Mouse (Mus musculus) erythroblast, embryonic 14.5 days (primary cell): ENCODE measurements around the gene Slc28a1. TPM values are rescaled to one million over a fixed set of nuclear protein-coding genes. Genes with fewer than 3 reads are reported as not detected.

Experiments used
- H3K27me3 ChIP-seq: 2 replicates; pipeline ENCODE4 v1.6.1; 2012; ENCODE audit warnings: inconsistent platforms; ENCODE audit not compliant: control insufficient read depth
- H3K36me3 ChIP-seq: 2 replicates; pipeline ENCODE4 v1.6.1; 2012; ENCODE audit warnings: mild to moderate bottlenecking, inconsistent platforms; ENCODE audit not compliant: control insufficient read depth
- H3K4me1 ChIP-seq: 2 replicates; pipeline ENCODE4 v1.6.1; 2012; ENCODE audit warnings: inconsistent platforms; ENCODE audit not compliant: control insufficient read depth
- H3K4me3 ChIP-seq: replicated peaks from 2 replicates; pipeline ENCODE3; 2012; ENCODE audit warnings: moderate library complexity, mild to moderate bottlenecking, inconsistent platforms
- H3K9me3 ChIP-seq: 2 replicates; pipeline ENCODE4 v1.6.1; 2012; ENCODE audit warnings: low read length, inconsistent platforms, mixed read lengths; ENCODE audit not compliant: control insufficient read depth
- GATA1 ChIP-seq: IDR thresholded peaks from 2 replicates; pipeline ENCODE4 v1.6.1; 2012; ENCODE audit warnings: low read length, inconsistent platforms, mixed read lengths
- TAL1 ChIP-seq: IDR thresholded peaks from 3 replicates; pipeline ENCODE4 v1.6.1; 2012; ENCODE audit warnings: low read length, inconsistent platforms, mixed read lengths
- polyA plus RNA-seq: library from polyadenylated mRNA; stranded (reverse); fragments of >175 nt; gene quantifications from 2 replicates; pipeline ENCODE4 v1.2.3, GENCODE M21; 2012

The Slc28a1 gene
- polyA plus RNA-seq: not detected in 2 replicates

DNA sequence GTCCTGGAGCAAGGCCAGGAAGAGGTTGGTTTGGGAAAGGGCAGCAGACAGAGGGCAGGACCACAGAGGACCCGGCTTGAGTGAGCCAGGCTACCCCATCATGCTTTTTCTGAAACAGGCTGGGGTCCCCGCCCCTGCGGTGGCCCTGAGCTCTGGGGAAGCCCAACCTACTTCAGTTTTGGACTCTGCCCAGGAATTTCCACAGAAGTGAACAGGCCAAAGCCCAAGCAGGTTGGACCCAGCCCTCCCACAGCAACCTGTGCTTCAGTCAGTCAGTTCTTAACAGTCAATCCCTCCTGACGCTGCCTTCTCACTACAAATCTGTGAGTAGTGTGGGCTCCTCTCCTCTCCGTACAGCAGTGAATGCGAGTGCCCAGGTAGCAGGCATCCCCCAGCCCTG lies at the start of gene Slc28a1:
TSS of gene Slc28a1 (plus strand) at position 245 of the 400 bp plus-strand sequence.
- Histone ChIP-seq H3K4me3 (no peak within 1 kb of the TSS), H3K4me1 (no peaks in the 10 kb centered on the region), H3K27me3 (0 out of 2 replicates have a peak, but pooled peaks cover 2% of the 10 kb centered on the region), H3K36me3 (no peaks in the 10 kb centered on the region), H3K9me3 (no peaks in the 10 kb centered on the region)
- TF ChIP-seq GATA1 (no peak), TAL1 (no peak)

DNA sequence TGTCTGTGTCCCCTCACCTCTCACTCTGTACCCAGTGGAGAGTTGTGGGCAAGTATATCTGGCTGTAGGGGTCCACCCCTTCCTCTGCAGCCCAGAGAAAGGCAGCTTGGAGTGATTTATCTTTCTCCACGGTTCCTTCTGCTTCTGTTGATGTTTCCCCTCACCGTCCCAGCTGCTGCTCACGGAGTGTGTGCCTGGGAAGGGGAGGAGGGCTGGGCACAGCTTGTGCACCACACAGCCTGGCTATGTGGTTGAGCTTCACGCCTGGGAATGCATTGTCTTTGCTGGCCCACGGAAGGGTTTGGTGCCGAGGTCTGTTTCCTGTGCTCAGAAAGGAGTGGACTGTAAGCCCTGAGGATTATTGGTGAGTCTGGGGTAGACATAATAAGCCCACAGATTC lies 47.9 kb upstream of the Slc28a1 start:
- TF ChIP-seq TAL1 (no peak), GATA1 (no peak)
- H3K36me3 ChIP-seq: no peaks in the 10 kb centered on the region
- H3K4me3 ChIP-seq: no peak overlapping the region
- no peaks in the 10 kb centered on the region for H3K4me1 ChIP-seq
- H3K9me3 ChIP-seq: no peaks in the 10 kb centered on the region
- H3K27me3 ChIP-seq: peaks cover 2% of the 10 kb centered on the region; the same call in 1 of the 2 replicates

DNA sequence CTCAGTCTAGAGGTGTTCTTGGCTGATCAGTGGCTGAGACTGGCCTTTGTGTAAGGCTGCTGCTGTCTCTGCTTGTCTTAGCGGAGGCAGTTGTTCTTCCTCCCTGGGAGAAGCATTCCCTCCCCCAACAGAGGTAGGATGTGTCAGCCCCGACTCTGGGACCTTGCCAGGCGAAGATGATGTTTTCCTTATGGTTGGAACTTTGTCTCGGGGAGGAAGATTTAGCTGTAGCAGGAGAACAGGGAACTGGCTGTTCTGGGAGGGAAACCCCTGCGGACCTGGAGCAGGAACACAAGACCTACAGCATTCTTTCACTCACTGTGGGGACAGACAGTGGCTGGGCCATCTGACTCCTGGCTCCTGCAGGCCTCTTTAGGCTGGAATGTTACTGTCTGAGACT lies 42.1 kb upstream of the Slc28a1 start:
- TF ChIP-seq TAL1 (no peak), GATA1 (no peak)

DNA sequence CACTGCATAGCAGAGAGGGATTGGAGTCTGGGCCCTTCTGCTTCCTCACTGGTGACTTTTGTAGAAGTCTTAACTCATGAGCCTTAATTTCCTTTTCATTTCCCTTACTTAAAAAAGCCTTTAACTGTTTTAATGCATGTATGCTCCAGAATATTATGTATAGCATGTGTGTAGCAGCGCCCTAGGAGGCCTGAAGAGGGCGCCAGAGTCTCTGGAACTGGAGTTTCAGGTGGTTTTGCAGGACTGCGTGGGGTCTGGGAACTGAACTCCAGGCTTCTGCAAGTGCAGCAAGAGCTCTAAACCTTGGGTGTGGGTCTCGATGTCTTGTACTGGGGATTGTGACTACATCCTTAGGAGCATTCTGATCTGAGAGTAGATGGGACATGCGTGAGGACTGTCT lies 41.3 kb upstream of the Slc28a1 start:
- no peak for TF ChIP-seq TAL1
- no peak for TF ChIP-seq GATA1
- H3K27me3 ChIP-seq: no peaks in the 10 kb centered on the region
- no peak overlapping the region for H3K4me3 ChIP-seq
- peaks cover 10% of the 10 kb centered on the region for H3K4me1 ChIP-seq
- no peaks in the 10 kb centered on the region for H3K36me3 ChIP-seq
- H3K9me3 ChIP-seq: peaks cover 2% of the 10 kb centered on the region; the same call in 1 of the 2 replicates

More for the DNA sequence above, 42.1 kb upstream of the Slc28a1 start:
- H3K27me3 ChIP-seq: no peaks in the 10 kb centered on the region
- H3K36me3 ChIP-seq: no peaks in the 10 kb centered on the region
- H3K9me3 ChIP-seq: peaks cover 2% of the 10 kb centered on the region; the same call in 1 of the 2 replicates
- peaks cover 10% of the 10 kb centered on the region for H3K4me1 ChIP-seq
- H3K4me3 ChIP-seq: no peak overlapping the region

DNA sequence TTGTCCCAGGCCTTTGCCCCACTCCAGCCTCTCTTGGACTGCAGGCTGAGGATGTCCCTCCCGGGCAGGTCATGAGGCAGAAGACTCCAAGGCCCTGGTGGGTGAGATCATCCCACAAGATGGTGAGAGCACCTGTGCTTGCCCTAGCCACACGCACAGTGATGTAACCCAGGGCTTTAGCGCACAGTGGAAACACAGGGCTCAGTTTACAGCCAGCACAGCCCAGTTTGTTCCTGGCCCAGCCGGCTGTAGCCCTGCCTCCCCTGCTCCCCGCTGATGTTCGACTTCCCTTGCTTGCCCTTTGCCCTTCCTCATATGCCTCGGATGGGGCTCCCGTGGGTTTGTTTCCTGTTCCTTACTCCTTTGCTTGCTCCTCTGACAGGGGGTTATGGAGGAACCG lies 40.1 kb upstream of the Slc28a1 start:
- Histone ChIP-seq H3K27me3 (no peaks in the 10 kb centered on the region), H3K4me1 (peaks cover 10% of the 10 kb centered on the region), H3K9me3 (peaks cover 2% of the 10 kb centered on the region; the same call in 1 of the 2 replicates), H3K4me3 (no peak overlapping the region), H3K36me3 (no peaks in the 10 kb centered on the region)
- TF ChIP-seq GATA1: no peak
- no peak for TF ChIP-seq TAL1

DNA sequence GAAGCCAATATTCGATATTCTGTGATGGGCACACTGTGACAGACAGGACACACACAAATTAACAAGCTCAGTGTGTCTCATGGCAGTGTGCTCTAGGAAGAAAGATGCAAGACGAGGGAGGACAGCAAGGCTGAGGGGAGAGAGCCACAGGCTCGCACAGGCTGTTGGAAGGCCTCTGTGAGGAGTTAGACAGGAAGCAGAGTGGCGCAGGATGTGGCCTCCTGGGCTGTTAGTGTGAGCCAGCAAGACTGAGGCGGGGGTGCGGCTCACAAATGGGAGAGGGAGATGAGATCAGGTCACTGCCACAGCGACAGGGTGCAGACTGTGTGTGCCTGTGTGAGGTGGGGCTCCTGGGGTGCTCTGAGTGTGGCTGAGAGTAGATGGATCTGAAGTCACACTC lies 39.3 kb upstream of the Slc28a1 start:
- Histone ChIP-seq H3K9me3 (peaks cover 2% of the 10 kb centered on the region; the same call in 1 of the 2 replicates), H3K36me3 (no peaks in the 10 kb centered on the region), H3K4me1 (peaks cover 10% of the 10 kb centered on the region), H3K4me3 (no peak overlapping the region), H3K27me3 (no peaks in the 10 kb centered on the region)
- no peak for TF ChIP-seq GATA1
- TF ChIP-seq TAL1: no peak

DNA sequence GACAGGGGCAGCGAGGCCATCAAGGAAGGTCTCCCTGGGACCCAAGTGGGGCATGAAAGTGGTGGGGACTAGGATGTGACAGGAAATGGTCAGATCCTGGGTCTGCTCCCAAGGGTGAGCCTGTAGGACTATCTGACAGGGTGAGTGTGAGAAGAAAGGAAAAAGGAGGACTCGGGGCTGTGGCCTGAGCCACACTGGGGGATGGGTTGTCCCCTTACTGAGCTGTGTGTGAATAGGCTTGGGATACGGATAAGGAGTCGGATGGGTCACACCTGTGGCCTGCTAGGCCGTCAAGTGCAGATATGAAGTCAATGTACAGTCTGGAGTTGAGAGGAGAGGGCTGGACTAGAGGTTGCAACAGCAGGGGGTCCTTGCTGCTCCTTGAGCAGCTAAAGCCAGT lies 38.9 kb upstream of the Slc28a1 start:
- Histone ChIP-seq H3K9me3 (peaks cover 2% of the 10 kb centered on the region; the same call in 1 of the 2 replicates), H3K4me3 (no peak overlapping the region), H3K36me3 (no peaks in the 10 kb centered on the region), H3K4me1 (peaks cover 10% of the 10 kb centered on the region), H3K27me3 (no peaks in the 10 kb centered on the region)
- TF ChIP-seq GATA1: no peak
- no peak for TF ChIP-seq TAL1

DNA sequence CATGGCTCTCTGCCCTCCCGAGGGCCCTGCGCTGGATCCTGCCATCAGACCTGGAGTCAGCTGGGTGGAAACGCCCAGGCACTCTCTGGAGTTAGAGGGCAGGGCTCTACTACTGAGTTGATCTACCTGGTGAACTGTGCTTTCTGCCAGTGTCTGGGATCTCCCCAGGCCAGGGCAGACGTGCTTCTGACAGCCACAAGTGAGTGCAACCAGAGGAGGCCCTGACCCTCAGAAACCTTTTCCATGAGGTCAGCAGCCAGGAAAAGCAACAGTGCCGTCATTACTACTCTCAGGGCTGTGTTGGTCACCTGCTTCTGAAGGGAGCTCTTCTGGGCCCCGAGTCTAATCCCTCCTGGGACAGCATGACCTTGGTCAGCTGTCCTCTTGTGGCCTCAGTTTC lies 37.6 kb upstream of the Slc28a1 start:
- Histone ChIP-seq H3K4me3 (no peak overlapping the region), H3K9me3 (peaks cover 2% of the 10 kb centered on the region; the same call in 1 of the 2 replicates), H3K36me3 (no peaks in the 10 kb centered on the region), H3K4me1 (peaks cover 10% of the 10 kb centered on the region), H3K27me3 (no peaks in the 10 kb centered on the region)
- no peak for TF ChIP-seq GATA1
- no peak for TF ChIP-seq TAL1

DNA sequence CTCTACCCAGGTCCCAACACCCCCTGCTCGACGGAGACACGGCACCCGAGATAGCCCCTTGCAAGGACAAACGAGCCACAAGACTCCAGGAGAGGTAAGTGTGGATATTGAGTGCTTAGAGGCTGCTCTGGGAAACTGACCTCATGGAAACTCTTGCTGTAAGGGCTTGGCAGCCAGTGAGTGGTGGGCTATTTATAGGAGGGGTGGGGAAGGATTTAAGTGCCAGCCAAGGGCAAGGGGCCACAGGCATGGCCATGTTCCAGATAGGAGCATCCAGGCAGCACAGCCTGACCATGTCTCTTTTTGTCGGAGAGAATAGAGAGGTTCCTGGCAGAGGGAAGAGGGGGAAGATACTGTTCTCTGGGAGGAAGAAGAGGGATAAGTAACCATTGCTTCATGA lies 35.9 kb upstream of the Slc28a1 start:
- TF ChIP-seq GATA1: no peak
- no peak for TF ChIP-seq TAL1
- Histone ChIP-seq H3K4me1 (peaks cover 10% of the 10 kb centered on the region), H3K36me3 (no peaks in the 10 kb centered on the region), H3K9me3 (no peaks in the 10 kb centered on the region), H3K4me3 (no peak overlapping the region), H3K27me3 (no peaks in the 10 kb centered on the region)
